Mouse (Mus musculus) ES-Bruce4 (cell line): ENCODE data around the gene Zfp937.
"Not testable (repeated sequence)": the region's sequence is repeated elsewhere in the genome, so short reads cannot be mapped to it uniquely, and the experiment has no call there.

Source experiments
- CTCF ChIP-seq: IDR thresholded peaks from one replicate; pipeline ENCODE4 v1.8.1; 2011; ENCODE audit warnings: low read depth, low read length
- EP300 ChIP-seq: IDR thresholded peaks from 2 replicates; pipeline ENCODE4 v1.6.1; 2011; ENCODE audit warnings: low read depth, low read length; ENCODE audit not compliant: insufficient read depth
- POLR2A ChIP-seq: IDR thresholded peaks from one replicate; pipeline ENCODE4 v1.8.1; 2011; ENCODE audit warnings: low read length; ENCODE audit not compliant: insufficient read depth

DNA sequence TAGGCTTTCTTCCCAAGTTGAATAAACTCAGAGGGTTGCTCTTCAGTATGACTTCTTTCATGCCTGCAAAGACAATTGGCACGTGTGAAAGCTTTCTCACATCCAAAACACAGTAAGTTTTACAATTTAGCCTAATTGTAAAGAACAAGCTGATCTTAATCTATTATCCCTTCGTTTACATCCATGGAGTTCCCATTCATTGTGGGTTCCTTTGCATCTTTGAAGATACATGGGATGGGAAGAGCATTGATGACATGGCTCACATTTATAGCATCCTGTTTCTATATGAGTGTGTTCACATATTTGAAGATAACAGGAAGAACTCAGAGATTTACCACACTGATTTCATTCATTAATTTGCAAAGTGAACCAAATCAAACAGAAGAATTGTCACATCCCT lies 37.6 kb downstream of the Zfp937 start, which contains the start of gene Gm21994:
- not testable (repeated sequence) for TF ChIP-seq CTCF, POLR2A, EP300
